Mouse (Mus musculus): ENCODE measurements around the gene Pakap.
"Not testable (repeated sequence)": the region's sequence is repeated elsewhere in the genome, so short reads cannot be mapped to it uniquely, and the experiment has no call there.

The Pakap gene

GRCm38 (mm10) chr4:57867454-57867853, 299.5 kb downstream of the Pakap start:
- DNase-seq (ENCODE audit: low spot score in 2 of 2), result no peak

- DNase-seq (ENCODE audit: low spot score in 2 of 2), result no peak
These were observed 311.2 kb downstream of the Pakap start for GRCm38 (mm10) chr4:57879137-57879536.

GRCm38 (mm10) chr4:57879804-57880357, 311.9 kb downstream of the Pakap start:
- peak; percentile 71 to 85 for DNase-seq (ENCODE audit: low spot score in 2 of 2)

GRCm38 (mm10) chr4:57883520-57884421, 315.8 kb downstream of the Pakap start:
- peak in 1 of 2 experiments; percentile 19 for DNase-seq (ENCODE audit: low spot score in 2 of 2)

- DNase-seq (ENCODE audit: low spot score in 2 of 2), result no peak
These were observed 316.5 kb downstream of the Pakap start for GRCm38 (mm10) chr4:57884511-57884910.

GRCm38 (mm10) chr4:57885186-57885585, 317.2 kb downstream of the Pakap start:
- no peak for DNase-seq (ENCODE audit: low spot score in 2 of 2)

GRCm38 (mm10) chr4:57886066-57886887, 318.3 kb downstream of the Pakap start:
- DNase-seq (ENCODE audit: low spot score in 2 of 2), result peak in 1 of 2 experiments; percentile 43

GRCm38 (mm10) chr4:57886888-57887230, 318.9 kb downstream of the Pakap start:
- no peak for DNase-seq (ENCODE audit: low spot score in 2 of 2)

GRCm38 (mm10) chr4:57888246-57888645, 320.3 kb downstream of the Pakap start:
- no peak for DNase-seq (ENCODE audit: low spot score in 2 of 2)

GRCm38 (mm10) chr4:57888978-57889377, 321.0 kb downstream of the Pakap start:
- not testable (repeated sequence) for DNase-seq (ENCODE audit: low spot score in 2 of 2)

GRCm38 (mm10) chr4:57889773-57890172, 321.8 kb downstream of the Pakap start:
- no peak for DNase-seq (ENCODE audit: low spot score in 2 of 2)

GRCm38 (mm10) chr4:57892001-57892586, 324.1 kb downstream of the Pakap start:
- no peak for DNase-seq (ENCODE audit: low spot score in 2 of 2)

GRCm38 (mm10) chr4:57895140-57895539, 327.2 kb downstream of the Pakap start:
- no peak for DNase-seq (ENCODE audit: low spot score in 2 of 2)

- no peak for DNase-seq (ENCODE audit: low spot score in 2 of 2)
These were observed 327.9 kb downstream of the Pakap start for GRCm38 (mm10) chr4:57895902-57896301.

- no peak for DNase-seq (ENCODE audit: low spot score in 2 of 2)
These were observed 328.7 kb downstream of the Pakap start for GRCm38 (mm10) chr4:57896631-57897030.

- peak in 1 of 2 experiments; percentile 61 for DNase-seq (ENCODE audit: low spot score in 2 of 2)
These were observed 333.2 kb downstream of the Pakap start for GRCm38 (mm10) chr4:57901210-57901609.

- no peak for DNase-seq (ENCODE audit: low spot score in 2 of 2)
These were observed 334.6 kb downstream of the Pakap start for GRCm38 (mm10) chr4:57902619-57903018.

GRCm38 (mm10) chr4:57904211-57904610, 336.2 kb downstream of the Pakap start:
- peak; percentile 50 to 67 for DNase-seq (ENCODE audit: low spot score in 2 of 2)

GRCm38 (mm10) chr4:57904638-57905037, 336.7 kb downstream of the Pakap start:
- DNase-seq (ENCODE audit: low spot score in 2 of 2), result no peak

GRCm38 (mm10) chr4:57906708-57907107, 338.7 kb downstream of the Pakap start:
- DNase-seq (ENCODE audit: low spot score in 2 of 2), result no peak

- DNase-seq (ENCODE audit: low spot score in 2 of 2), result no peak
These were observed 340.9 kb downstream of the Pakap start for GRCm38 (mm10) chr4:57908860-57909259.

- no peak for DNase-seq (ENCODE audit: low spot score in 2 of 2)
These were observed 345.0 kb downstream of the Pakap start for GRCm38 (mm10) chr4:57913021-57913420.
